Mouse (Mus musculus): ENCODE data around the gene Ggta1.

Ggta1 gene

GRCm38 (mm10) chr2:35491151-35491550 is 28.1 kb upstream of the Ggta1 start:
- DNase-seq (ENCODE audit: low spot score) = no peak

- DNase-seq (ENCODE audit: low spot score) = no peak
Observed at GRCm38 (mm10) chr2:35490458-35491111, 27.6 kb upstream of the Ggta1 start.

- no peak for DNase-seq (ENCODE audit: low spot score)
Observed at GRCm38 (mm10) chr2:35487700-35488099, 24.7 kb upstream of the Ggta1 start.

GRCm38 (mm10) chr2:35486981-35487655 is 24.1 kb upstream of the Ggta1 start:
- no peak for DNase-seq (ENCODE audit: low spot score)

- DNase-seq (ENCODE audit: low spot score) = no peak
Observed at GRCm38 (mm10) chr2:35484102-35484501, 21.1 kb upstream of the Ggta1 start.

GRCm38 (mm10) chr2:35483402-35483801 is 20.4 kb upstream of the Ggta1 start:
- no peak for DNase-seq (ENCODE audit: low spot score)

- no peak for DNase-seq (ENCODE audit: low spot score)
Observed at GRCm38 (mm10) chr2:35481322-35481990, 18.4 kb upstream of the Ggta1 start.

GRCm38 (mm10) chr2:35480073-35480472 is 17.0 kb upstream of the Ggta1 start:
- no peak for DNase-seq (ENCODE audit: low spot score)

- DNase-seq (ENCODE audit: low spot score) = no peak
Observed at GRCm38 (mm10) chr2:35478812-35479122, 15.7 kb upstream of the Ggta1 start.

- DNase-seq (ENCODE audit: low spot score) = no peak
Observed at GRCm38 (mm10) chr2:35477999-35478811, 15.2 kb upstream of the Ggta1 start.

GRCm38 (mm10) chr2:35477321-35477720 is 14.3 kb upstream of the Ggta1 start:
- DNase-seq (ENCODE audit: low spot score) = no peak

- no peak for DNase-seq (ENCODE audit: low spot score)
Observed at GRCm38 (mm10) chr2:35474916-35475315, 11.9 kb upstream of the Ggta1 start.

GRCm38 (mm10) chr2:35469266-35469665 is 6.2 kb upstream of the Ggta1 start:
- no peak for DNase-seq (ENCODE audit: low spot score)

- no peak for DNase-seq (ENCODE audit: low spot score)
Observed at GRCm38 (mm10) chr2:35468276-35468675, 5.2 kb upstream of the Ggta1 start.

GRCm38 (mm10) chr2:35467855-35468254 is 4.8 kb upstream of the Ggta1 start:
- no peak for DNase-seq (ENCODE audit: low spot score)

GRCm38 (mm10) chr2:35465677-35466076 is 2.6 kb upstream of the Ggta1 start:
- DNase-seq (ENCODE audit: low spot score) = no peak

- no peak for DNase-seq (ENCODE audit: low spot score)
Observed at GRCm38 (mm10) chr2:35464548-35464947, 1.5 kb upstream of the Ggta1 start.

GRCm38 (mm10) chr2:35464089-35464534 is 1.1 kb upstream of the Ggta1 start:
- DNase-seq (ENCODE audit: low spot score) = no peak

- DNase-seq (ENCODE audit: low spot score) = peak; percentile 63
Observed at GRCm38 (mm10) chr2:35463372-35464088, 499 bp upstream of the Ggta1 start.

- peak; percentile 21 for DNase-seq (ENCODE audit: low spot score)
Observed at GRCm38 (mm10) chr2:35461971-35462787, 852 bp downstream of the Ggta1 start.

All from spleen, adult 12 weeks (tissue).